Mouse (Mus musculus) bone marrow, adult 2 months (tissue): ENCODE results near the gene Atic.

ENCODE experiments used
- CTCF ChIP-seq: fragments of 200-500 bp; IDR thresholded peaks from 2 replicates; pipeline ENCODE4 v1.5.1; 2011; ENCODE audit warnings: low read length, control low read depth; ENCODE audit not compliant: control insufficient read depth, insufficient read depth
- POLR2A ChIP-seq: fragments of 200-500 bp; IDR thresholded peaks from 2 replicates; pipeline ENCODE4 v1.6.1; 2011; ENCODE audit warnings: low read depth, mild to moderate bottlenecking, control low read depth, low read length, borderline replicate concordance; ENCODE audit not compliant: control insufficient read depth

- TF ChIP-seq POLR2A: peak; percentile 73; the same call in 1 of the 2 replicates
- TF ChIP-seq CTCF: no peak
These were observed at the start of gene Atic for GRCm38 (mm10) chr1:71556688-71557612.
